Mouse (Mus musculus) olfactory bulb, adult 2 months (tissue): ENCODE data around the gene AF067063.

ENCODE experiments used
- CTCF ChIP-seq: fragments of 200-500 bp; IDR thresholded peaks from 2 replicates; pipeline ENCODE4 v1.5.1; 2012; ENCODE audit warnings: low read depth, mild to moderate bottlenecking, low read length, moderate library complexity; ENCODE audit not compliant: insufficient read depth
- POLR2A ChIP-seq: fragments of 200-500 bp; IDR thresholded peaks from 2 replicates; pipeline ENCODE4 v1.6.1; 2012; ENCODE audit warnings: mild to moderate bottlenecking, low read depth, low read length, moderate library complexity; ENCODE audit not compliant: insufficient read depth

- TF ChIP-seq CTCF, result no peak
- no peak for TF ChIP-seq POLR2A
These were observed 32.4 kb downstream of the AF067063 start for GRCm38 (mm10) chr13:119797656-119798055.
